Mouse (Mus musculus) heart, adult 2 months (tissue): ENCODE measurements at regions not wholly inside any gene's neighbourhood (a gene's known extent, or its start where the extent isn't known, plus 50 kb on each side); places are given as distances from the start of the nearest gene placed in this dataset.

Source experiments
- DNase-seq, 2 experiments: peaks; one replicate each; pipeline ENCODE4 v3.0.0; 2021
- H3K27ac ChIP-seq: fragments of 200-600 bp; 2 replicates; pipeline ENCODE4 v1.8.1; 2022
- H3K27me3 ChIP-seq: fragments of 200-500 bp; 2 replicates; pipeline ENCODE4 v1.6.1; 2012; ENCODE audit warnings: mild to moderate bottlenecking, low read length, inconsistent platforms, mixed read lengths; ENCODE audit not compliant: control insufficient read depth, insufficient read depth
- H3K36me3 ChIP-seq: fragments of 200-500 bp; 2 replicates; pipeline ENCODE4 v1.6.1; 2012; ENCODE audit warnings: low read length, inconsistent platforms; ENCODE audit not compliant: control insufficient read depth, insufficient read depth
- H3K4me1 ChIP-seq: fragments of 200-500 bp; 2 replicates; pipeline ENCODE4 v1.6.1; 2011; ENCODE audit warnings: low read length; ENCODE audit not compliant: control insufficient read depth, insufficient read depth
- H3K4me3 ChIP-seq: fragments of 200-600 bp; 2 replicates; pipeline ENCODE4 v1.8.1; 2022
- H3K79me2 ChIP-seq: fragments of 200-500 bp; replicated peaks from 2 replicates; pipeline ENCODE4 v1.6.1; 2012; ENCODE audit warnings: mild to moderate bottlenecking, inconsistent platforms, low read length, moderate library complexity, mixed read lengths; ENCODE audit not compliant: control insufficient read depth, insufficient read depth
- H3K9ac ChIP-seq: fragments of 200-500 bp; 2 replicates; pipeline ENCODE4 v1.6.1; 2012; ENCODE audit warnings: low read depth, mild to moderate bottlenecking, control low read depth, inconsistent platforms, low read length, mixed read lengths
- CTCF ChIP-seq: fragments of 200-600 bp; IDR thresholded peaks from 2 replicates; pipeline ENCODE4 v1.8.1; 2022; ENCODE audit warnings: antibody characterized with exemption, mild to moderate bottlenecking, moderate library complexity
- EP300 ChIP-seq: fragments of 200-500 bp; IDR thresholded peaks from 2 replicates; pipeline ENCODE4 v1.6.1; 2011; ENCODE audit warnings: low read depth, low read length, control low read depth; ENCODE audit not compliant: insufficient read depth
- POLR2A ChIP-seq: fragments of 200-500 bp; IDR thresholded peaks from 2 replicates; pipeline ENCODE4 v1.6.1; 2011; ENCODE audit warnings: mild to moderate bottlenecking, low read depth, low read length, control low read depth; ENCODE audit not compliant: insufficient read depth
- WGBS: fragments of 180-500 bp; shearing (Covaris S2); methylation state at CpG from one replicate; pipeline ENCODE4 v1.1.7; 2018; 5-methylcytosine and 5-hydroxymethylcytosine counted together
- intact Hi-C: fragments of 180-260 bp; cut with DNase I; formaldehyde crosslinking; loops from one replicate; pipeline ENCODE4 v1.15.1; 2025

GRCm38 (mm10) chr7:37390271-37390670, 383.2 kb downstream of the Zfp536 start:
- no peak overlapping the region for H3K9ac ChIP-seq
- no peak for TF ChIP-seq EP300
- TF ChIP-seq CTCF: no peak
- TF ChIP-seq POLR2A: no peak
- H3K36me3 ChIP-seq: no peaks in the 10 kb centered on the region
- H3K79me2 ChIP-seq: no peaks in the 10 kb centered on the region
- no peaks in the 10 kb centered on the region for H3K4me1 ChIP-seq
- no peak overlapping the region for H3K4me3 ChIP-seq
- no peak overlapping the region for H3K27ac ChIP-seq
- intact Hi-C loops: no loop called here
- no peak for DNase-seq
- no peaks in the 10 kb centered on the region for H3K27me3 ChIP-seq
- 91% methylated on average over 7 of the region's 7 CpGs for whole genome bisulfite sequencing

GRCm38 (mm10) chr7:37392122-37392521, 381.3 kb downstream of the Zfp536 start:
- H3K36me3 ChIP-seq: no peaks in the 10 kb centered on the region
- no peaks in the 10 kb centered on the region for H3K4me1 ChIP-seq
- H3K27ac ChIP-seq: no peak overlapping the region
- no peak overlapping the region for H3K9ac ChIP-seq
- DNase-seq: no peak
- no peaks in the 10 kb centered on the region for H3K79me2 ChIP-seq
- intact Hi-C loops: no loop called here
- no peak for TF ChIP-seq POLR2A
- no peak for TF ChIP-seq CTCF
- TF ChIP-seq EP300: no peak
- 60% methylated on average over 6 of the region's 6 CpGs for whole genome bisulfite sequencing
- H3K27me3 ChIP-seq: no peaks in the 10 kb centered on the region
- H3K4me3 ChIP-seq: no peak overlapping the region

GRCm38 (mm10) chr7:37392604-37393003, 380.8 kb downstream of the Zfp536 start:
- Histone ChIP-seq H3K4me1 (no peaks in the 10 kb centered on the region), H3K36me3 (no peaks in the 10 kb centered on the region), H3K4me3 (no peak overlapping the region), H3K27ac (no peak overlapping the region), H3K9ac (no peak overlapping the region), H3K27me3 (no peaks in the 10 kb centered on the region), H3K79me2 (no peaks in the 10 kb centered on the region)
- TF ChIP-seq CTCF (no peak), POLR2A (no peak), EP300 (no peak)
- 85% methylated on average over 8 of the region's 8 CpGs for WGBS
- intact Hi-C loops: no loop called here
- no peak for DNase-seq

- no peaks in the 10 kb centered on the region for H3K79me2 ChIP-seq
- no peak overlapping the region for H3K27ac ChIP-seq
- TF ChIP-seq CTCF (no peak), EP300 (no peak), POLR2A (no peak)
- WGBS: 71% methylated on average over 3 of the region's 3 CpGs
- intact Hi-C loops: no loop called here
- no peak overlapping the region for H3K9ac ChIP-seq
- no peaks in the 10 kb centered on the region for H3K27me3 ChIP-seq
- H3K4me3 ChIP-seq: no peak overlapping the region
- no peak for DNase-seq
- no peaks in the 10 kb centered on the region for H3K4me1 ChIP-seq
- no peaks in the 10 kb centered on the region for H3K36me3 ChIP-seq
Measured at GRCm38 (mm10) chr7:37393071-37393470, 380.4 kb downstream of the Zfp536 start.

GRCm38 (mm10) chr7:37394965-37395426, 378.4 kb downstream of the Zfp536 start:
- Histone ChIP-seq H3K27me3 (no peaks in the 10 kb centered on the region), H3K4me3 (no peak overlapping the region), H3K27ac (no peak overlapping the region), H3K4me1 (no peaks in the 10 kb centered on the region), H3K36me3 (no peaks in the 10 kb centered on the region), H3K9ac (no peak overlapping the region), H3K79me2 (no peaks in the 10 kb centered on the region)
- intact Hi-C loops: no loop called here
- WGBS: 57% methylated on average over 8 of the region's 8 CpGs
- TF ChIP-seq EP300 (no peak), CTCF (no peak), POLR2A (no peak)
- no peak for DNase-seq

GRCm38 (mm10) chr7:37395881-37396513, 377.4 kb downstream of the Zfp536 start:
- TF ChIP-seq POLR2A: no peak
- TF ChIP-seq CTCF: no peak
- TF ChIP-seq EP300: no peak
- no peak overlapping the region for H3K9ac ChIP-seq
- H3K4me3 ChIP-seq: no peak overlapping the region
- H3K27me3 ChIP-seq: no peaks in the 10 kb centered on the region
- 82% methylated on average over 13 of the region's 13 CpGs for WGBS
- H3K4me1 ChIP-seq: no peaks in the 10 kb centered on the region
- intact Hi-C loops: no loop called here
- H3K27ac ChIP-seq: no peak overlapping the region
- H3K36me3 ChIP-seq: no peaks in the 10 kb centered on the region
- DNase-seq: no peak
- H3K79me2 ChIP-seq: no peaks in the 10 kb centered on the region
